Mouse (Mus musculus) thymus, adult 18-20 months (tissue): ENCODE measurements around the gene Glyctk.

ENCODE experiments used
- DNase-seq, 2 experiments: peaks; one replicate each; pipeline ENCODE4 v3.0.0; 2022; ENCODE audit warnings: mixed read lengths in 2 of 2

Glyctk gene

GRCm38 (mm10) chr9:106158037-106158491, at the start of gene Glyctk:
Gene Glyctk, minus strand, starts transcription at chr9:106158138.
- no peak for DNase-seq

- DNase-seq, result no peak
These were observed 48.6 kb upstream of the Glyctk start for GRCm38 (mm10) chr9:106206515-106206914.

- DNase-seq, result no peak
These were observed 47.9 kb upstream of the Glyctk start for GRCm38 (mm10) chr9:106205713-106206290.

- DNase-seq, result no peak
These were observed 46.3 kb upstream of the Glyctk start for GRCm38 (mm10) chr9:106203990-106204851.

GRCm38 (mm10) chr9:106202819-106203636, 45.1 kb upstream of the Glyctk start, which contains the start of gene Twf2:
Gene Twf2, plus strand, starts transcription at chr9:106203108.
- DNase-seq, result peak; percentile 80 to 83

- no peak for DNase-seq
These were observed 44.0 kb upstream of the Glyctk start for GRCm38 (mm10) chr9:106201895-106202294.

GRCm38 (mm10) chr9:106199535-106200272, 41.8 kb upstream of the Glyctk start, which contains the start of gene Ppm1m:
Gene Ppm1m, minus strand, starts transcription at chr9:106199746.
- DNase-seq, result no peak

GRCm38 (mm10) chr9:106198962-106199458, 41.1 kb upstream of the Glyctk start:
- DNase-seq, result peak; percentile 38 to 49

GRCm38 (mm10) chr9:106197732-106198131, 39.8 kb upstream of the Glyctk start:
- DNase-seq, result no peak

GRCm38 (mm10) chr9:106197081-106197713, 39.3 kb upstream of the Glyctk start:
- no peak for DNase-seq

- no peak for DNase-seq
These were observed 37.8 kb upstream of the Glyctk start for GRCm38 (mm10) chr9:106195693-106196092.

- no peak for DNase-seq
These were observed 36.2 kb upstream of the Glyctk start for GRCm38 (mm10) chr9:106193930-106194807.

GRCm38 (mm10) chr9:106192998-106193397, 35.1 kb upstream of the Glyctk start:
- DNase-seq, result peak in 1 of 2 experiments; percentile 22

GRCm38 (mm10) chr9:106192024-106192423, 34.1 kb upstream of the Glyctk start:
- no peak for DNase-seq

GRCm38 (mm10) chr9:106191355-106191754, 33.4 kb upstream of the Glyctk start:
- DNase-seq, result no peak

GRCm38 (mm10) chr9:106183996-106184395, 26.1 kb upstream of the Glyctk start:
- no peak for DNase-seq

GRCm38 (mm10) chr9:106182146-106182545, 24.2 kb upstream of the Glyctk start:
- DNase-seq, result no peak

GRCm38 (mm10) chr9:106179964-106180363, 22.0 kb upstream of the Glyctk start:
- DNase-seq, result no peak

- DNase-seq, result no peak
These were observed 21.5 kb upstream of the Glyctk start for GRCm38 (mm10) chr9:106179454-106179853.

- DNase-seq, result no peak
These were observed 19.9 kb upstream of the Glyctk start for GRCm38 (mm10) chr9:106177799-106178198.

- DNase-seq, result no peak
These were observed 18.8 kb upstream of the Glyctk start for GRCm38 (mm10) chr9:106176769-106177168.
